Mouse (Mus musculus) liver, adult 2 months (tissue): ENCODE results near the gene Rxfp3.

Experiments used
- CTCF ChIP-seq: fragments of 200-500 bp; IDR thresholded peaks from 2 replicates; pipeline ENCODE4 v1.5.1; 2011; ENCODE audit warnings: low read depth, low read length, control low read depth
- POLR2A ChIP-seq: fragments of 200-500 bp; IDR thresholded peaks from 2 replicates; pipeline ENCODE4 v1.6.1; 2011; ENCODE audit warnings: low read length, control low read depth; ENCODE audit not compliant: insufficient read depth; ENCODE audit errors: extremely low read depth

DNA sequence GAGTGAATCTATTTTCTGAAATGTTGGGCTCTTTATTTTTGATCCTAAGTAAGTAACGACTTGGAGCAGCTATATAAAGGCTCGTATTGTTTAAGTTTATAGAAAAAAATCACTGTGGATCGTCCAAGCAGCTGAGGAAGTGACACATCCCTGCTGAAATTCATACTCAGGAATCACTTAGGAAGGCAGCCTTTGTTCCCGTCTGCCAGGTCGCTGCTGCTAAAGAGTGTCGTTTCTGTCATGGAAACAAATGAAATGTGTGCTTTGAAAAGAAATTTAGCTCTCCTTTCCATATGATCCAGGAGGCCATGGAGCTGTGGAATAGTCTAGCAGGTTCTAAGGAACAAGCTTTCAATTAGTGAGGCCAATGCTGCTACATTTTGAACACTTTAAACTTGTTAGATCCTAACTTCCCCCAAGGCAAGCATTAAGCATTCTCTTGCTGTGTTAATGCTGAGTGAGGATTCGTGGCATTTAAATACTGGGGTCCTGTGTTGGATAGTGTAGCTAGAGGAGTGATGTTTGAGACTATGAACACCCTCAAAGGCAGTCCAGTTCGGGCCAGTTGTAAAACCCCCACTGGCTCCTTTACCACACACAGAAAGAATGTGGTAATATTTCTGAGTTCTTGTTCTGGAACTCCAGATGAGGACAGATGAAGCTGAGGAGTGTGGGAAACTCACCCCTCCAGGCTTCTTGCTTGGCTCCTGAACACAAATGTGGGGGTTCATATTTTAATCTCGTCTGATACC, 46.6 kb upstream of the Rxfp3 start:
- TF ChIP-seq CTCF (no peak), POLR2A (no peak)
